Mouse (Mus musculus) 3T3-L1 (cell line): Measurements from ENCODE around the gene Adprh.
A peak's percentile ranks its signal among the peaks of the same experiment; 100 is the strongest.

Experiments
- DNase-seq: peaks from one replicate; pipeline ENCODE4 v3.0.0-alpha.2; 2015; ENCODE audit warnings: low read depth, low spot score

Adprh gene

GRCm38 (mm10) chr16:38443721-38444464 lies 8.6 kb downstream of the Adprh start:
- DNase-seq: peak; percentile 78

- no peak for DNase-seq
These were observed 10.3 kb downstream of the Adprh start for GRCm38 (mm10) chr16:38442216-38442615.

GRCm38 (mm10) chr16:38441611-38442010 lies 10.9 kb downstream of the Adprh start:
- no peak for DNase-seq

- DNase-seq: no peak
These were observed 12.1 kb downstream of the Adprh start for GRCm38 (mm10) chr16:38440403-38440802.

GRCm38 (mm10) chr16:38439190-38439589 lies 13.3 kb downstream of the Adprh start:
- no peak for DNase-seq

- DNase-seq: no peak
These were observed 18.2 kb downstream of the Adprh start for GRCm38 (mm10) chr16:38434295-38434795.

- no peak for DNase-seq
These were observed 19.0 kb downstream of the Adprh start for GRCm38 (mm10) chr16:38433514-38433913.

- peak; percentile 87 for DNase-seq
These were observed 19.7 kb downstream of the Adprh start, which contains the start of gene Pla1a for GRCm38 (mm10) chr16:38432498-38433425. Gene Pla1a, minus strand, starts transcription at chr16:38433145.

GRCm38 (mm10) chr16:38431446-38432185 lies 20.9 kb downstream of the Adprh start:
- no peak for DNase-seq

GRCm38 (mm10) chr16:38425799-38426198 lies 26.7 kb downstream of the Adprh start:
- no peak for DNase-seq

- DNase-seq: peak; percentile 61
These were observed 27.1 kb downstream of the Adprh start for GRCm38 (mm10) chr16:38425374-38425773.

- no peak for DNase-seq
These were observed 37.5 kb downstream of the Adprh start for GRCm38 (mm10) chr16:38414953-38415352.

- DNase-seq: no peak
These were observed 44.1 kb downstream of the Adprh start for GRCm38 (mm10) chr16:38408416-38408815.

GRCm38 (mm10) chr16:38407584-38407983 lies 44.9 kb downstream of the Adprh start:
- no peak for DNase-seq

GRCm38 (mm10) chr16:38406708-38407107 lies 45.8 kb downstream of the Adprh start:
- no peak for DNase-seq

- no peak for DNase-seq
These were observed 46.2 kb downstream of the Adprh start for GRCm38 (mm10) chr16:38406293-38406692.

- DNase-seq: no peak
These were observed 48.9 kb downstream of the Adprh start for GRCm38 (mm10) chr16:38403639-38404038.

GRCm38 (mm10) chr16:38401468-38401867 lies 51.0 kb downstream of the Adprh start:
- DNase-seq: no peak

- no peak for DNase-seq
These were observed 52.1 kb downstream of the Adprh start for GRCm38 (mm10) chr16:38400311-38400960.

GRCm38 (mm10) chr16:38399531-38400231 lies 52.8 kb downstream of the Adprh start:
- peak; percentile 58 for DNase-seq
